Mouse (Mus musculus) thymus, postnatal 14 days (tissue): Measurements from ENCODE around the gene Daam2.

Experiments
- DNase-seq: peaks from one replicate; pipeline ENCODE4 v3.0.0; 2021

The Daam2 gene

DNA sequence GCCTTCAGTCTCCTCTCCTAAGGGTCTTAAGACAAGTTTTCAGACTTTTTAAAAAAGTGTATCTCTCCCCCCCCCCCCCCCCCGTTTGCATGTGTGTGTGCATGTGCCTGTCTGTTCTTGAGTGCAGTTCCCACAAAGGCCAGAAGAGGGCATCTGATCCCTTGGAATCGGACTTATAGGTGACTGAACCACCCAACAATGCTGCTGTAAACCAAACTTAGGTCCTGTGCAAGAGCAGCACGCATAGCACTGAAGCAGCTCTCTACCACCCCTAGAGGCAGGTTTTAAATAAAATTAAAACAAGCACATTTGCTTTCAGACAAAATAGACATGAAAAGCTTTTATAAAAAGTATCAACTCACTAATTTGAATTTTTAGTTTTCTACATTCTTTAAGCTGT is 33.9 kb downstream of the Daam2 start:
- DNase-seq = peak; percentile 38

DNA sequence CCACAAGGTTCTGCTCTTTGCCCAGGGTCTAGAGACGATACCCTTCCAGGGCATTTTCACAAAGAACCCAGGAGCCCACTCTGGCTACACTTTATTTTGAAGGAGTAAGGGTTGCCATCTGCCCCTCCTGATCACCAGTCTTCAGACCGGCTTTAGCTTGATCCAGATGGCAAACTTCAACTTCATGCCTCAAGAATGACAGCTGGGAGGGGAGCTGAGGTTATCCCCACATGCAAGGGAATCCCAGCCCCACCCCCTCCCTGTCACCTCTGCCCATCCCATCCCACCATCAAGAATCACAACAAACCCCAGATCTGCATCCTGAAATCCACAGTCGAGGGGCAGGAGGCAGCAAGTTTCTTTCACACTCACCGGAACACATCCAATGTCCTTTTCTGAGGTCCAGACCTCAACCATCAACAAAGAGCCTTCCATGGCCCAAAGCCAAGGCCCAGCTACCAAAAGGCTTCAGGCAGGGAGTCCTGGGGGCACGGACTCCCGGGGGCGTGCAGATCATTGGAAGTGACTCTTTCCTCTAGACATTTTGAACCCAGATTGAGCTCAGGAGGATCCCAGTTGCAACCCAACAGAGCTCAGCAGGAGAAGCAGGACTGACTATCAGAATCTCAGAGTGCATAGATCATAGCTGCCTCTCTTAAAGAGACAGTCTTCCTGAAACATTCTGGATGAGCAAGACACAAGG is 35.5 kb downstream of the Daam2 start:
- no peak for DNase-seq

DNA sequence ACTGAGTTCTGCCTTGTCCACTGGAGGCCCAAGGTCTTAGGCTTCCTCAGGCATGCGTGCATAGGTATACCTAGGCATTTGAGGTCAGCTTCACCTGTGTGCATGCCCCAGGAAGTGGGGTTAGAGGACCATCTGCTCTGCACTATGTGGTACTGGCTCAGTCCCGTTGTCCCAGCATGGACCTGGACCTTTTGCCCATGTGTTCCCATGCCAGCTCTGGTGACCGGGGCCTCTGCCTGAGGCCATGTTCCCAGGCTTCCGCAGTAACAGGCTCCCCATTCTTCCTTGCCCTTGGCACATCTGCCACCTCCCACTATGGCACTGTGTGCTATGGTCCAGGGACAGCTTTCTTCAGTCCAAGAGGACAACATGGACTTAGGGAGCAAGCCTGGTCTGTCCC is 36.1 kb downstream of the Daam2 start:
- DNase-seq = no peak

DNA sequence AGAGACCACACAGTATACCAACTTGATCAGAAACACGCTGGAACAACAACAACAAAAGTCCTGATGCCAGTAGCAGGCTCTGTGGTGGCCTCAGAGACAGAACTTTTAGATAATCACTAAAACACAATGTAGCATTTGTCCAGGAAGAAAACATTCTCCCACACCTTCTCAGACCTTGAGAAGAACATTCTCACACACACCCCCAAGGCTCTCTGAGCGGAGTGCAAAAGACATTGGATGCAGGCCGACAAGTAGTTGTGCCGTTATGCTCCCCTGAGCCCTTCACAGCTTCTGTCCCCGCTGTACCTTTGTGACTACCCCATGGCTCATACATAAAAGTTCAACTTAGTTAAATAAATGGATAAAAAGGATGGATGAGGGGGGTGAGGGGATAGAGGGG is 37.6 kb downstream of the Daam2 start:
- no peak for DNase-seq

DNA sequence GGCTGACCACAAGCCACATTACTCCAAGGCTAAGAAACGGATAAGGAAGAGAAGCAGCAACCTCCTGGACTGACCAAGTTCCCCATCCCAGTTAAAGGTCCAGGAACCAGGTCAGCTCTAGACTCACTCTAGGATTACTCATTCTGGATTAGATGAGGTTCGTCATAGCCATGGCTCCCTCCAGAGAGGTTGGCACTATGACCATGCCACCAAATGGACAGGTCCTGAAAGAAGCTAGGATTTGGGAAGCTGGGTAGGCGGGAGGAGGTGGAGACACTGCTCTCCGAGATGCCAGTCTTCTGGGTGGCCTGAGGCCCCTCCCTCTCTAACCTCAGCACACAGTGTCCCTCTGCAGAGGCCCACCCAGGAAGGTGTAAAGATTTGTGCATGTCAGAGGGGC is 38.2 kb downstream of the Daam2 start:
- no peak for DNase-seq

DNA sequence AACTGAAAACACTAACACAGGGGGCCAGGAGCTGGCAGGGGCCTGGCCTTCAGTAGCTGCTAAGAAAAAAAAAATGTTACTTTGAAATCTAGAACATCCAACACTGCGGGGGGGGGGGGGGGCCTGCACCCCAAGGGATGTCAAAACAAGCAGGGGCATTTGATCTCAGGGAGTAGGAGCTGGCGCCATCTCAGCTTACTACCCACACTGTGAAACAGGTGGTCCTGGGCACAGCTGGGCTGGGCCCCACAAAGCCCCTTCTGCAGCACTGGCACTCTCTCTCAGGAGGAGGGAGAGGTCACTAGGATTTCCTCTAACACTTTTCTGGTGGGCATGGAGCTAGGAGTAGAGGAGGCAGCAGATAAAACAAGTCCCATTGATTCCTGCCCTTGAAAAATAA is 39.6 kb downstream of the Daam2 start:
- DNase-seq = no peak

DNA sequence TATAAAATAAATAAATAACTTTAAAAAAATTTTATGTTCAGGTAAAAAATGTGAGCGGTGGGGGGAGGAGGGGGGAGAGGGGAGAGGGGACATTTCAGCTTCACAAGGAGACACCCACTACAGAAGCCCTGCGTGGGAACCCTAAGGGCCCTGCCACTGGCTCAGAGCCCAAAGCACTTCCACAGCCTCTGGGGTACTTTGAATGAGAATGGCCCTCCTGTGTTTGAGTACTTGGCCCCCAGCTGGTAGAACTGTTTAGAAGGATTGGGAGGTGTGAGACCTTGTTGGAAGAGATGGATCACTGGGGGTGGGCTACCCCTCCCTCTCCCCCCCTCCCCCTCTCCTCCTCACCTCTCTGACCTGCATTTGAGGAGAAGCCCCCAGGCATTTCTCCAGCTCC is 41.7 kb downstream of the Daam2 start:
- no peak for DNase-seq

DNA sequence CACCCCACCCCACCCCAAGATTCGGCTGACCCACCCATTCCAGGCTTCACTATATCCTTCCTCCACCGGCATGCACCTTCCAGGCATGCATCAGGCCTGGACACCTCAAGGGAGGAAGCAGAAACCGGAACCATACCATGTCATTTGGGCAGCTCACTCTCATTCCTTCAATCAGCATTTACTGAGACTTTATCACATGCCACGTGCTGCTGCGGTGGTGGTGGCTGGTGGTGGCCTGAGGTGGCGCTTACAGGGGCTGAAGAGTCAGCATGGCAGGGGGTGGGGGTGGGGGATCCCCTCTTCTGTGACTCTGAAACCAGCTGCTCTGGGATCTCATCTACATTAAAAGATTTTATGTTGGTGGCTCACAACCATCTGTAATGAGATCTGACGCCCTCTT is 42.1 kb downstream of the Daam2 start:
- DNase-seq = no peak

DNA sequence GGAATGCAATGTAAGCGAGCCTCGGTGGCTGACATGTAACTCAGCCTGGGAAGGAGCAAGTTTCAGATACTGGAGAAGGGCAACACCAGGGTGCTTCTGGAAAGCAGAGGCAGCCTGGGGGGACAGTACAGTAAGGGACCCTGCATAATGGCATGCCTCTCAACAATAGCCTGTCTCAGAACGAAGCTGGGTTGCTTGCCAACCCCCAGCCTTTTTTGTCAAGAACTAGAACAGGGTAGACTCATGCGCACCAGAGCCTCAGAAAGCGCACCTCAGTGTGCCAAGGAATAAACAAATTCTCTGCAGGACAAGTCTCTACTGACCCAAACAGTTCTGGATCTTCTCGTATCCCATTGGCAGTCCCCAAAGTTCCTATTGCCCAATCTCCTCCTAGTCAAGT is 43.5 kb downstream of the Daam2 start:
- DNase-seq = no peak

DNA sequence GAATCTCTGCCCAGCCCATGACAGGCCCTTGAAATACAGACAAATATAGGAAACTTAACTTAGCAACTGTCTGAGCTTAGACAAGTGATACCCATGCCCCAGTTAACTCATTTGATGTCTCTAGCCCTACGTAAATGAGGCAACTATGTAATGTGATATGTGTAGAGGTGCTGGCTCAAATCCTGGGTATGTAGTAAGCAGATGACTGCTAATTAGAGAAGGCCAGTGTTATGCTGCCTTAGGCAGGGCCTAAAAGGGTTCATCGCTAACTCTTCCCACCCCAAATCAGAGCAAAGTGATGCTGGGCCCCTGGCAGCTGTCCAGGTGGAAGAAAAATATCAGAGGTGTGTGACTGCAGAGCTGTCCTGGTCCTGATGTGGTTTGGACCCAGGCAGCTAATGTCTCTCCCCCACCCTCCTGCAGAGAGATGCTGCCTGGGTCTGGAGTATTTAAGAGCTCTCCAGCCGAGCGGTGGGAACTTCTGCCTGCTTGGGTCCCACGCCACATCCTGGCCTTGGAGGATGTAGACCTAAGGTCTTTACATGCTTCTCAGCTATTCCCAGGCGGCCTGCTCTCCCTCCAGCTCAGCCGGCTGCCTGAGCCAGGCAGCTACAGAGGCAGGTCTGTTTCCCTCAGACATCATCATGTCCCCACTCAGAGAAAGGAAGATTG is 44.4 kb downstream of the Daam2 start:
- no peak for DNase-seq

DNA sequence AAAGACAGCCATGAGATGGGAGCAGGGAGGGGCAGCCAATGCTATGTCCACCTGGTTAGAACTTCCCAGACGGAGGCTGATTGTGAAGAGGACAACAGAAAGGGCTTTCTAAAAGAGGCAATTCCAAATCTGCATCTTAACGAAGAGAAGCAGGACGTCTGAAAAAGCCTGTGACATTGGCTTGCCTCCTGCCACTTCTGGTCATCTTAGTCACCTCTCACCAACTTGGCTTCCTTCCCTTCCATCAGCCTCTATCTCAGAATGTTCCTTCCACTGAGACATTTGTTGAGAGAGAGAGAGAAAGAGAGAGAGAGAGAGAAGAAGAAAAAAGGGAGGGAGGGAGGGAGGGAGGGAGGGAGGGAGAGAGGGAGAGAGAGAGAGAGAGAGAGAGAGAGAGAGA is 47.1 kb downstream of the Daam2 start:
- no peak for DNase-seq

DNA sequence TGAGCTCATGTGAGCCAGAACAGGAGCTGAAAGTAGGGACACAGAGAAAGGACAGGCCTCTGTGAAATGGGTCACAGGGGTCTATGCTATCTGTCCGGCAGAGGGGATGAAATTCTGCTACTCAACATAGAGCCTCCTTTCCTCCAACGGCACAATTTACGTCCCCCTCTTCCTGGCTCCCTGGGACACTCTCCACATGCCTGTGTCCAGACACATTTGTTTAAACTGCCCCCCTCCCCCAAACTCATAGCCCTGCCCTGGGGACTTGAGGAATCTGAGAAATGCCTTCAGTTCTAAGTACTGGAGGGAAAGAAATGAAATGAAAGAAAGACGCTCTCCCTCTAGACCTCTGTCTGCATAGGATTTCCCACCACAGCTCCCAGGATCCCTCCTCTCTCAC is 48.5 kb downstream of the Daam2 start:
- no peak for DNase-seq

DNA sequence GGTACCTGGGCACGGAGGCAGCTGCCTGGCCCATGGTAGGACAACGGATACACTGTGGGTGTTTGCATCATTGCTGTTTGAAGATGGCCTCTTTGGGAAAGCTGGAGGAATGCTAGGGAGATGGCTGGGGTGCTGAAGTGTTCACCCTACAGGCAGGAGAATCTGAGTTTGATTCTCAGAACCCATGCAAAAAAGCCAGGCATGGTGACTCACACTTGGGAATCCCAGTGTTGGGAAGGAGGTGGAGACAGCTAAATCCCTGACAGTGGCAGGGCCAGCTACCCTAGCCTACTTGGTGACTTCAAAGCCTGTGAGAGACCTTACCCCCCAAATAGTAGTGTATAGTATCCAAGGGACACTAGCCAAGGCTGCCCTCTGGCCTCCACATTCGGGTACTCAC is 49.0 kb downstream of the Daam2 start:
- no peak for DNase-seq

DNA sequence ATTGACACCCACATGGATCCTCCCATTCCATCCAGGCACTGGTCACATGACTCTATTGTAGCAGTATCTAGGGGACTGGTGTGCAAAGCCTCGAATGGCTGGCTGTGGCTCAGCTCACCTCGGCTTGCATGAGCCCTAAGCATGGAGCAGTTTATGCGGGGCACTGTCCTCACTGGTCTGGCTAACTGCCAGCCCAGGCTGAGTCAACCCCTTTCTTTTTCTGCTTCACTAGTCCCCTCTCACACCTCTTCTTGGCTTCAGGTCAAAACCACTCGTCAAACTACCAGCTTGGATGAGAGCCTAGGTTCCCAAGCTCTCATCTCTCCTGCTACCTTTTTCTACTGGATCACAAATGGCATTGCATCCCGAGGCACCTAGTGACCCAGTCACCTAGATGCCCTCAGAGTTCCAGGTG is 51.5 kb downstream of the Daam2 start:
- no peak for DNase-seq

DNA sequence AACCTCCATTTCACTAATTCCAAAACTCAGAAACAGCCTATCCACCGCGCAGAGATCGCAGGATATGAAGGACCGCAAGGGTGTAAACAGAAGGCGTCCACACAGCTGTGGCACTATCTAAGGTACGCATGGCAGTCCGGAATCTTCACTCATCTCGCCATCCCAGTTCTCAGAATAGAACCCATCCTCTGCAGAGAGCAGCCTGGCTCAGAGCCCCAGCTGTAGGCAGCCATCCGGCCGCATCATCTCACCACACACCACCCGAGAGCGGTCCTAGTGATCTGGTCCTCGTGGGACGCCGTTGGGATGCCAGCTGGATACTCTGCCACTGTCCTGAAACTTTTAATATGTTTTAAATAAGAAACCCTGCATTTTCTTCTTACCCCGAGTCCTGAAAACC is 54.7 kb downstream of the Daam2 start:
- DNase-seq = no peak

DNA sequence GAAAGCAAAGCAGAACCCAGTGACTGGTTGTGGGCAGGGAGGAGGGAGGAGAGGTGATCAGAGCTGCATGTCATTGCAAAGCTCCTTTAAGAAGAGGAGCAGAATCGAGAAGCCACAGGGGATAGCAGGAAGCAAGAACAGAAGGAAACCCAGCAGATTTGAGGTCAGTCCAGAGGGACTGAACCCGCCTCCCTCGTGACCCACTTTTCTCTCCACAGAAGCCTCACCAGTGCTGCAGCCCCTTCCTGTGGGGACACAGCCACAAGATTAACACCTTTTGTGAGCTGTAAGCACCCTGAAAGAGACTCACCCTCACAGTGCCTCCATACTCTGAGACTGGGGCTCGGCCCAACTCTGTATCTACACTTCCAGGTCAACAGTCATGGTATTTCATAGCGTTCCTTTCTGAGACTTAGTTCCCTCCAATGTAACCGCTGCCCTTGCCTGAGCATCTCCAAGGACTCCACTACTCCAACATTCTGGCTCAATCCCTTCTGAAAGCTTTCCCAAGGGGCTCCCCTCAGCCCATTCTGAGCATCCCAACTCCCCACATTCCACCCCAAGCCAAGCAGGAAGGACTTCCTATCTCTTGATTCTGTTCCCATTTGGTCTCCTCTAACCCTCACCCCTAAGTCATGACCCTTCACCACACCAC is 60.8 kb downstream of the Daam2 start:
- DNase-seq = no peak

DNA sequence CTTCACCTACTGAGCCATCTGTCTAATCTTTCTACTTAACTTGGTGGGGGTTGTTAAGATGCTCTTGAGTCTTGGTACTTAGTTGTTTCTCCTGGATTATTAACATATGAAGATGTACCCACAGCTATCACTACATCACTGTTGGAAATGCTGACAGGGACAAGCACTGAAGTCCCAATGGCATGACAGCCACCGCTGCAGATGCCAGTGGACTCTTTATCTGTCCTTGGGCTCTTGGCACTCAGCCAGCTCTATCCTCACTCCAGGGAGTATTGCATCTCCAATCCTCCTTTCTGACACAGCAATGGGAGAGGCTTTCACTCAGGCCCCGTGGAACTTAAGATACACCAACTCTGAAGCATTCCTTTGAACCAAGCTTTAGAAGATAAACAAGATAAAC is 63.9 kb downstream of the Daam2 start:
- DNase-seq = no peak

DNA sequence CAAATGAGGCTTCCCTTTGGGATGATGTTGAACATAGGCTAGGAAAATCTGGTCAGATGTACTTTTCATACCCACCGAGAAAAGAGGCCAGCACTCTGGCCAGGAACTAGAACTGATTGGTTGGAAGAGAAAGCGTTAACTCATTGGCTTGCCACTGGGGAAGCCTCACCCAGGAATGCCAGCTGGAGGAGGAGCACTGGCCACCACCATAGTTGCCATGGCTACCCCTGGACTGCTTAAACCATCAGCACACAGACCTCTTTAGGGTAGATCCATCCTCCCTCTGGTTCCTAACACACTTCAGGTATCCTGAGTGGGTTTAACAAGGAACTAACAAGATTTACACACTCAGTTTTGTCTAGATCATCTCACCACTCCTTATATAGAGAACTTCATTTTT is 64.5 kb downstream of the Daam2 start:
- DNase-seq = no peak

DNA sequence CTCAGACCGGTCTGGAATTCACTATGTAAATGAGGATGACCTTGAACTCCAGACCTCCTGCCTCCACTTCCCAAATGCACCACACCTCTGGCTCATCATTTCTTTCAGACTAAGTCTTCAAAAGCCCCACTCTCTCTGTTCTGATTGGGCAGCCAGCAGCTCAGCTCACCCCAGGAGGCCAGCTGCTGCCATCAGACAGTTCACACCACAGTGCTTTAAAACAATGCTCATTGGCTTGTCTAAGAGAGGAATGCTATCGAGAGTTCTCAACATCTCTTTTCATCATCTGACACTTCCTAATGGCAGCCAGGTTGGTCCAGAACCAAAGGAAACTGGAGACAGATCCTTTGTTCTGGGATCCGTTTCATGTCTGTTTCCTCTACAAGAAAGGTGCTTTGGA is 66.0 kb downstream of the Daam2 start:
- no peak for DNase-seq

DNA sequence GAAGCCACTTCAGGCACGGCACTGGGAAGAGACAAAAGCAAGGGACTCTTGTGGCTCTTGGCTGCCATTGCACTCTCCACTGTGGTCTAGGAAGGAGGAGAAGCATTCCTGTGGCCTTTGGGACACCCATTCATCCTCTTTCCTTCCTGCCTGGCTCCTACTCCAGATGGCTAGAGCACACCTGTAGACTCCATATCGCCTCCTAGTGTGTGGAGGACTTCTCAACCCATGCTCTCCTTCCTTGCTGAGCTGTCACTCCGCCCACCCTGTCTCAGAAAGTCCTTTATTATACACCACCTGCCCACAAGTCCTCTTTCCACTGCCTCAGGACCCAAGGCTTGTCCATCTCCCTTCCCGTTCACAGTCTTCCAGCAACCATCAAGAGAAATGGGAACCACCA is 70.9 kb downstream of the Daam2 start:
- DNase-seq = no peak

DNA sequence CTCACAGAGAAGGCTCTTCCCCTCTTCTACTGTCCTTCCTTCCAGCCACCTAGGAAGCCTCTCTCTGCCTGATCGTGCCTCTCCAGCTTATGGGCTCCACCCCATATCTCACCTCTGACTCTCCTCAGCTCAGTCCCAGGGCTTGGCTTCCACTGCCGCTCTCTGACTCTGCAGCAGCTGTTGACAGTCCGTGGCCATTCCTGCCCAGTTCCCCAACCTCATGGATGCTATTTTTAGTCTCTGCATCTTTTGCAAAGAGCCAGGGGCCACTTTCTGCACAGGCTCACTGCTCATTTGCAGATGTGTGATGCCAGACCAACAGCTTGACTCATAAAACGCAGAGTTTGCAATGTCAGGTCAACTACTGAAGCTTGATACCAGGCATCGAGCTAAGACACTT is 75.0 kb downstream of the Daam2 start:
- no peak for DNase-seq

DNA sequence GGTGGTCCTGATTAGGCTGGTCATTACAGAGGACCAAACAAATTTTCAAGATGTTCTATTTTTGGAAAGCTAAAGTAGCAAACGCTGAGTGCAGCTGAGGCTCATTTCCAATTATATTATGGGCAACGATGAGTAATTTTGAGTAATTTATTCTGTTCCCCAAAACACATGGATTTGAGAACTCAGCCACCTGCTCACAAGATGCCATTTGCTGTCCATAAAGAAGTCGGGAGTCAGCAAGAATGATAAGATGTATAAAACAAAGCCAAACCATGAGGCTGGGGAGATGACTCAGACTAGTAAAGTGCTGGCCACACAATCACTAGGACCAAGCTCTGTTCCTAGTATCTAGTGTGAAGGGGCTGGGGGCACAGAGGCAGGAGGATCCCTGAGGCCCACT is 79.7 kb downstream of the Daam2 start:
- no peak for DNase-seq

DNA sequence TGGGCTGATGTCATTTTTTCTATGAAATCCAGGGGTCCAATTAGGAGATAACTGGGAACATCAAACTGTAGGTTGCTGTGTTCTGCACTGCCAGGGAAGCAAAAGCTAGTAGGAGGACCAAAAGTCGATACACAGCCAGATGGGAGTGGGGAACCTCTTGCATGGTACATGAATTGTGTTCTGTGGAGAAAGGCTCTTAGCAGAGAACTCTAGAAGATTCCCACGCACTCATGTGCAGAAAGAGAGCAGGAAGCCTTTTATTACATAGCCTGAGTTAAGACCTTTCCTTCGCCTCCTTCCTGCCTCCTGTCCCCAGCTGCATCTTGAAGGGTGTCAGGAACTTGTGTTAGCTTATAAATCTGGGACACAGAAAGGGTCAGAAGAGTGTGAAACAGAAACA is 82.3 kb downstream of the Daam2 start:
- no peak for DNase-seq

DNA sequence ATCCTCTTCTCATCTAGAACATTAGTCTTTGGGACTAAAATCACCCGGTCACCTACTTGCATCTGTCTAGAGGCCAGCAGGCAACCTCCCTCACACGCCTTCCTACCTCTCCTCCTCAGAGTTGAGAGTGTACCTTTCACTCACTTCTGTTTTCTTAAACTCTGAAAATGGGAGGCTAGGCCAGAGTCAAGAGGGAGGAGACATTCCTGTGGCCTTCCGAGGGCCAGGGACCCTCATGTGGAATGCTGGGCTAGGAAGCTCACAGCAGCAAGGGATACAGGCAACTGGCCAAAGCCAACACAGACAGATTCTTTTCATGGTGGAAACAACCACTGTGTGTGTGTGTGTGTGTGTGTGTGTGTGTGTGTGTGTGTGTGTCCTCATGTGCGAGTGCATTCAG is 86.8 kb downstream of the Daam2 start:
- DNase-seq = no peak

DNA sequence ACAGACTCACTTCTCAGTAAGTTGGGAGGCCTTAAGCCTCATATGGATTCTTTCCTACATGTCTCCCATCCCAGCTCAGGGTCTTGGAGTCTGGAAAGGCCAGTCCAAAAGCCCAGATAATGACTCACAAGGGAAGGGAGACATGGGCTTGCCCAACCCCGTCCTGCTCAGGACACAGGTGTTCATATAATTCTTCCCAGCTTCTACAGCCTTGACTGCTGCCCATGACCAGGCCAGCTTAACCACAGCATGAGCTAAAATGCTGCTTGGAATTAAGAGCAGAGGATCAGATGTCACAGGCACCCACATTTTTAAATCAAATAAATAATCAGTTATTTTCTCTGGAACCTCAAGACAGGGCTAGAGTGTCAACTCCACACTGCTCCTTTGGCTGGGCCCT is 89.0 kb downstream of the Daam2 start:
- no peak for DNase-seq
